Comparison of ENCODE assay signal across 15 mouse cellular contexts in genomic region chr6:54704847-54705246, GRCm38 (mm10). TPM values are rescaled to one million over a fixed set of nuclear protein-coding genes. Genes with fewer than 3 reads are reported as not detected.
DNase-seq lines count a peak whose midpoint lies in the region; ATAC-seq and TF ChIP-seq lines count a peak whose summit lies in the region.
"Had no signal": no experiment of that assay in that cellular context is flagged by ENCODE, and none has a peak within 500 bp of the region (broad histone marks: within the 10 kb centered on the region; RNA-seq: fewer than 3 reads in every experiment).

No protein-coding gene starts in this region.

- H3K4me2 ChIP-seq in hindbrain, embryonic 12.5 days (replicated peaks): no peak overlapping the region
- no peak overlapping the region for H3K4me2 ChIP-seq in hindbrain, embryonic 14.5 days (replicated peaks)
- no peak overlapping the region for H3K4me2 ChIP-seq in forebrain, embryonic 14.5 days (ENCODE audit: low read length)
- H3K4me2 ChIP-seq in midbrain, embryonic 12.5 days (replicated peaks): no peak overlapping the region

- TF ChIP-seq CTCF in brain, embryonic 14.5 days (IDR thresholded peaks at IDR 0.05; ENCODE audit: borderline replicate concordance, extremely low read depth, insufficient read depth, insufficient read length): no peak
- no peak for TF ChIP-seq CTCF in kidney, adult 2 months (conservative IDR thresholded peaks at IDR 0.05; ENCODE audit: insufficient read depth, insufficient read length, low read depth, low read length)

- WGBS in hindbrain, embryonic 12.5 days: 24% methylated on average over 5 of the region's 5 CpGs
- 32% methylated on average over 5 of the region's 5 CpGs for WGBS in hindbrain, embryonic 14.5 days
- 11% methylated on average over 5 of the region's 5 CpGs for WGBS in forebrain, embryonic 14.5 days
- WGBS in midbrain, embryonic 12.5 days: 12% methylated on average over 5 of the region's 5 CpGs
- WGBS in kidney, adult 2 months: 54% methylated on average over 5 of the region's 5 CpGs

- peaks cover 6% of the 10 kb centered on the region; the same call in 1 of the 2 replicates for H3K27me3 ChIP-seq in hindbrain, embryonic 12.5 days
- no peaks in the 10 kb centered on the region for H3K27me3 ChIP-seq in hindbrain, embryonic 14.5 days (ENCODE audit: control insufficient read depth, insufficient read depth, low read length)
- H3K27me3 ChIP-seq in forebrain, embryonic 14.5 days (replicated peaks; ENCODE audit: control insufficient read depth, insufficient read depth, low read length): no peaks in the 10 kb centered on the region
- H3K27me3 ChIP-seq in midbrain, embryonic 12.5 days: peaks cover 21% of the 10 kb centered on the region
- H3K27me3 ChIP-seq in kidney, adult 2 months (replicated peaks; ENCODE audit: control insufficient read depth, insufficient read depth, low read length): no peaks in the 10 kb centered on the region

- no peak for TF ChIP-seq POLR2A in brain, embryonic 14.5 days (IDR thresholded peaks at IDR 0.05; ENCODE audit: borderline replicate concordance, extremely low read depth, insufficient read depth, insufficient read length, poor library complexity, severe bottlenecking)
- TF ChIP-seq POLR2A in kidney, adult 2 months (IDR thresholded peaks at IDR 0.05; ENCODE audit: low read depth, low read length): no peak

- ATAC-seq in hindbrain, embryonic 12.5 days (ENCODE audit: low FRiP score): 0 out of 2 replicates have a peak, but pooled peaks have one; percentile 11
- ATAC-seq in hindbrain, embryonic 14.5 days (ENCODE audit: low FRiP score): no peak
- ATAC-seq in forebrain, embryonic 14.5 days: peak; percentile 21; the same call in 1 of the 2 replicates
- ATAC-seq in midbrain, embryonic 12.5 days (ENCODE audit: low FRiP score, low read depth): no peak

- H3K36me3 ChIP-seq in hindbrain, embryonic 12.5 days: no peaks in the 10 kb centered on the region
- H3K36me3 ChIP-seq in hindbrain, embryonic 14.5 days (replicated peaks; ENCODE audit: control insufficient read depth, insufficient read depth): 0 out of 2 replicates have a peak, but pooled peaks cover 6% of the 10 kb centered on the region
- no peaks in the 10 kb centered on the region for H3K36me3 ChIP-seq in forebrain, embryonic 14.5 days (ENCODE audit: control insufficient read depth, insufficient read depth, low read length)
- H3K36me3 ChIP-seq in midbrain, embryonic 12.5 days: no peaks in the 10 kb centered on the region
- H3K36me3 ChIP-seq in kidney, adult 2 months (ENCODE audit: control insufficient read depth, insufficient read depth, low read length): no peaks in the 10 kb centered on the region
- H3K36me3 ChIP-seq: G1E; limb, embryonic 13.5 days; liver, embryonic 13.5 days; stomach, embryonic 15.5 days had no signal

- H3K9ac ChIP-seq in hindbrain, embryonic 12.5 days: no peak overlapping the region
- no peak overlapping the region for H3K9ac ChIP-seq in hindbrain, embryonic 14.5 days
- H3K9ac ChIP-seq in forebrain, embryonic 14.5 days (ENCODE audit: low read length): peak overlapping the region; percentile 4; the same call in 1 of the 2 replicates
- 0 out of 2 replicates have a peak overlapping the region, but pooled peaks have one; percentile 6 for H3K9ac ChIP-seq in midbrain, embryonic 12.5 days (replicated peaks)
- H3K9ac ChIP-seq: limb, embryonic 13.5 days; liver, embryonic 13.5 days; lung, embryonic 14.5 days; stomach, embryonic 15.5 days had no signal

- peaks cover 24% of the 10 kb centered on the region for H3K4me1 ChIP-seq in hindbrain, embryonic 12.5 days
- peaks cover 17% of the 10 kb centered on the region for H3K4me1 ChIP-seq in hindbrain, embryonic 14.5 days (replicated peaks; ENCODE audit: control insufficient read depth, insufficient read depth, low read length)
- peaks cover 38% of the 10 kb centered on the region for H3K4me1 ChIP-seq in forebrain, embryonic 14.5 days (ENCODE audit: control insufficient read depth, insufficient read depth, low read length)
- H3K4me1 ChIP-seq in midbrain, embryonic 12.5 days: peaks cover 42% of the 10 kb centered on the region
- H3K4me1 ChIP-seq in kidney, adult 2 months (ENCODE audit: control insufficient read depth, insufficient read depth, low read length): peaks cover 15% of the 10 kb centered on the region

- no peaks in the 10 kb centered on the region for H3K9me3 ChIP-seq in hindbrain, embryonic 12.5 days (replicated peaks)
- H3K9me3 ChIP-seq in hindbrain, embryonic 14.5 days (ENCODE audit: control insufficient read depth, low read length): 0 out of 2 replicates have a peak, but pooled peaks cover 1% of the 10 kb centered on the region
- no peaks in the 10 kb centered on the region for H3K9me3 ChIP-seq in forebrain, embryonic 14.5 days (replicated peaks; ENCODE audit: control insufficient read depth, low read length)
- H3K9me3 ChIP-seq in midbrain, embryonic 12.5 days: no peaks in the 10 kb centered on the region
- H3K9me3 ChIP-seq: G1E; limb, embryonic 13.5 days; liver, embryonic 13.5 days; stomach, embryonic 15.5 days had no signal

- no peak overlapping the region for H3K4me3 ChIP-seq in hindbrain, embryonic 12.5 days
- H3K4me3 ChIP-seq in hindbrain, embryonic 14.5 days (replicated peaks; ENCODE audit: low read length): no peak overlapping the region
- no peak overlapping the region for H3K4me3 ChIP-seq in forebrain, embryonic 14.5 days (ENCODE audit: low read depth, low read length)
- H3K4me3 ChIP-seq in midbrain, embryonic 12.5 days: no peak overlapping the region
- no peak overlapping the region for H3K4me3 ChIP-seq in kidney, adult 2 months (ENCODE audit: insufficient read depth, low read depth, low read length)
- H3K4me3 ChIP-seq: limb, embryonic 13.5 days had no signal

- no peak for DNase-seq in hindbrain, embryonic 14.5 days (ENCODE audit: low spot score)
- peak; percentile 68 for DNase-seq in brain, embryonic 14.5 days (ENCODE audit: low read depth)
- peak; percentile 61 for DNase-seq in forebrain, embryonic 14.5 days (ENCODE audit: low spot score)
- no peak for DNase-seq in ovary, postnatal 14 days (ENCODE audit: low spot score)
- DNase-seq in MN1 (ENCODE audit: low spot score): no peak
- no peak for DNase-seq in kidney, adult 2 months
- DNase-seq: right cerebral cortex, postnatal 25 days had no signal

- H3K27ac ChIP-seq in hindbrain, embryonic 12.5 days: no peak overlapping the region
- no peak overlapping the region for H3K27ac ChIP-seq in hindbrain, embryonic 14.5 days
- H3K27ac ChIP-seq in forebrain, embryonic 14.5 days (ENCODE audit: low read depth, low read length): peak overlapping the region; percentile 87
- H3K27ac ChIP-seq in midbrain, embryonic 12.5 days (replicated peaks): peak overlapping the region; percentile 81
- no peak overlapping the region for H3K27ac ChIP-seq in kidney, adult 2 months (ENCODE audit: insufficient read depth, low read depth, low read length)
- H3K27ac ChIP-seq: limb, embryonic 13.5 days; liver, embryonic 13.5 days; macrophage; stomach, embryonic 15.5 days had no signal

RNA-seq across cellular contexts. Expression of gene Mturn, which starts 23.4 kb away (rescaled TPM):
- 54.5 and 59.9 TPM in 2 replicates for polyA plus RNA-seq in hindbrain, embryonic 12.5 days (2016; fragmentation: Nextera tagmentation; extraction: Ambion mirVana)
- 101 and 123 TPM in 2 replicates for polyA plus RNA-seq in hindbrain, embryonic 14.5 days (2014; fragmentation: Nextera tagmentation; extraction: Ambion mirVana)
- polyA plus RNA-seq in brain, embryonic 14.5 days (2012; rRNA removed): 50.6 and 72.2 TPM in 2 replicates
- 96.6 and 127 TPM in 2 replicates for polyA plus RNA-seq in forebrain, embryonic 14.5 days (2014; fragmentation: Nextera tagmentation; extraction: Ambion mirVana)
- polyA plus RNA-seq in midbrain, embryonic 12.5 days (2016; fragmentation: Nextera tagmentation; extraction: Ambion mirVana): 60.3 and 60.4 TPM in 2 replicates
- polyA plus RNA-seq in kidney, adult 2 months (2012; rRNA removed): 23.9 and 25.9 TPM in 2 replicates

Comparison
In these comparisons a context has a peak if more than half of its experiments do, and no peak if none do; other contexts are left out.
1. ATAC-seq: peak in hindbrain, embryonic 12.5 days (single experiment) and forebrain, embryonic 14.5 days (single experiment); none in hindbrain, embryonic 14.5 days (single experiment) and midbrain, embryonic 12.5 days (single experiment).
2. H3K27ac ChIP-seq: peak in forebrain, embryonic 14.5 days (single experiment) and midbrain, embryonic 12.5 days (single experiment); none in hindbrain, embryonic 12.5 days (single experiment), hindbrain, embryonic 14.5 days (single experiment) and kidney, adult 2 months (single experiment).
3. H3K9ac ChIP-seq: peak in forebrain, embryonic 14.5 days (single experiment) and midbrain, embryonic 12.5 days (single experiment); none in hindbrain, embryonic 12.5 days (single experiment) and hindbrain, embryonic 14.5 days (single experiment).
4. DNase-seq: peak in brain, embryonic 14.5 days (single experiment) and forebrain, embryonic 14.5 days (single experiment); none in hindbrain, embryonic 14.5 days (single experiment), ovary, postnatal 14 days (single experiment), MN1 (single experiment) and kidney, adult 2 months (single experiment).